Mouse (Mus musculus) liver, embryonic 16.5 days (tissue): ENCODE measurements around the gene Gp1ba. TPM values are rescaled to one million over a fixed set of nuclear protein-coding genes. Genes with fewer than 3 reads are reported as not detected.

ENCODE experiments used
- ATAC-seq: fragments of 200-750 bp; cut with Nextera tagmentation; 2 replicates; pipeline ENCODE4 v1.8.0; 2017; ENCODE audit warnings: low read depth, mild to moderate bottlenecking, moderate number of reproducible peaks, moderate library complexity
- H3K27ac ChIP-seq: fragments of 300-500 bp; sonication (generic); 2 replicates; pipeline ENCODE4 v1.5.1; 2014; ENCODE audit warnings: mild to moderate bottlenecking, low read length
- H3K27me3 ChIP-seq: fragments of 300-500 bp; sonication (generic); 2 replicates; pipeline ENCODE4 v1.6.1; 2014; ENCODE audit warnings: low read depth, low read length, mixed read lengths; ENCODE audit not compliant: control insufficient read depth, insufficient read depth
- H3K36me3 ChIP-seq: fragments of 300-500 bp; sonication (generic); 2 replicates; pipeline ENCODE4 v1.6.1; 2014; ENCODE audit warnings: mild to moderate bottlenecking; ENCODE audit not compliant: control insufficient read depth, insufficient read depth
- H3K4me1 ChIP-seq: fragments of 300-500 bp; sonication (generic); 2 replicates; pipeline ENCODE4 v1.6.1; 2014; ENCODE audit warnings: low read depth, low read length, mixed read lengths; ENCODE audit not compliant: control insufficient read depth
- H3K4me2 ChIP-seq: fragments of 300-500 bp; sonication (generic); 2 replicates; pipeline ENCODE4 v1.6.1; 2014; ENCODE audit warnings: low read depth, low read length, mixed read lengths
- H3K4me3 ChIP-seq: fragments of 300-500 bp; sonication (generic); 2 replicates; pipeline ENCODE4 v1.5.1; 2014; ENCODE audit warnings: low read depth, mild to moderate bottlenecking, low read length
- H3K9ac ChIP-seq: fragments of 300-500 bp; sonication (generic); 2 replicates; pipeline ENCODE4 v1.6.1; 2014; ENCODE audit warnings: low read depth, low read length
- H3K9me3 ChIP-seq: fragments of 300-500 bp; sonication (generic); replicated peaks from 2 replicates; pipeline ENCODE4 v1.6.1; 2016; ENCODE audit warnings: low read length; ENCODE audit not compliant: control insufficient read depth
- WGBS: fragments of 180-500 bp; shearing (Covaris S2); extraction: QIAGEN DNeasy Blood & Tissue Kit; methylation state at CpG from one replicate; pipeline ENCODE4 v1.1.7; 2014; ENCODE audit not compliant: insufficient replicate concordance; 5-methylcytosine and 5-hydroxymethylcytosine counted together
- polyA plus RNA-seq: library from polyadenylated mRNA; unstranded; fragments of >200 nt; fragmentation: Nextera tagmentation; extraction: Ambion mirVana; gene quantifications from 2 replicates; pipeline ENCODE4 v1.2.1, GENCODE M21; 2015

Gp1ba gene
- polyA plus RNA-seq, 1 experiment from 2014 or later, result 3.9 TPM

GRCm38 (mm10) chr11:70679361-70679760 lies 40.4 kb downstream of the Gp1ba start:
- ATAC-seq, result no peak
- H3K27ac ChIP-seq, result peak overlapping the region; percentile 0; the same call in 1 of the 2 replicates
- no peak overlapping the region for H3K9ac ChIP-seq
- H3K36me3 ChIP-seq, result no peaks in the 10 kb centered on the region
- 80% methylated on average over 8 of the region's 8 CpGs for WGBS
- H3K4me1 ChIP-seq, result peaks cover 7% of the 10 kb centered on the region
- H3K4me2 ChIP-seq, result no peak overlapping the region
- no peaks in the 10 kb centered on the region for H3K27me3 ChIP-seq
- no peaks in the 10 kb centered on the region for H3K9me3 ChIP-seq
- no peak overlapping the region for H3K4me3 ChIP-seq

GRCm38 (mm10) chr11:70679894-70680293 lies 41.0 kb downstream of the Gp1ba start:
- Histone ChIP-seq H3K4me3 (no peak overlapping the region), H3K4me1 (peaks cover 7% of the 10 kb centered on the region), H3K9me3 (no peaks in the 10 kb centered on the region), H3K36me3 (no peaks in the 10 kb centered on the region), H3K27me3 (no peaks in the 10 kb centered on the region), H3K4me2 (no peak overlapping the region), H3K9ac (no peak overlapping the region), H3K27ac (peak overlapping the region; percentile 43; the same call in 1 of the 2 replicates)
- 40% methylated on average over 8 of the region's 8 CpGs for WGBS
- no peak for ATAC-seq

- no peaks in the 10 kb centered on the region for H3K36me3 ChIP-seq
- 72% methylated on average over 12 of the region's 12 CpGs for WGBS
- no peak overlapping the region for H3K4me3 ChIP-seq
Measured at GRCm38 (mm10) chr11:70681170-70681569, 42.2 kb downstream of the Gp1ba start.

GRCm38 (mm10) chr11:70681897-70682581 lies 43.1 kb downstream of the Gp1ba start:
- Histone ChIP-seq H3K4me2 (no peak overlapping the region), H3K9ac (no peak overlapping the region), H3K4me3 (no peak overlapping the region), H3K4me1 (peaks cover 10% of the 10 kb centered on the region), H3K9me3 (no peaks in the 10 kb centered on the region), H3K27me3 (no peaks in the 10 kb centered on the region), H3K36me3 (no peaks in the 10 kb centered on the region), H3K27ac (no peak overlapping the region)
- peak; percentile 32; the same call in 1 of the 2 replicates for ATAC-seq
- WGBS, result 57% methylated on average over 11 of the region's 11 CpGs

More at GRCm38 (mm10) chr11:70681170-70681569, 42.2 kb downstream of the Gp1ba start:
- Histone ChIP-seq H3K27me3 (no peaks in the 10 kb centered on the region), H3K9ac (no peak overlapping the region), H3K4me2 (no peak overlapping the region), H3K4me1 (peaks cover 7% of the 10 kb centered on the region), H3K9me3 (no peaks in the 10 kb centered on the region), H3K27ac (no peak overlapping the region)
- no peak for ATAC-seq

GRCm38 (mm10) chr11:70683640-70684039 lies 44.7 kb downstream of the Gp1ba start:
- Histone ChIP-seq H3K4me2 (no peak overlapping the region), H3K4me1 (peaks cover 18% of the 10 kb centered on the region), H3K27ac (no peak overlapping the region), H3K9ac (no peak overlapping the region), H3K36me3 (no peaks in the 10 kb centered on the region), H3K27me3 (no peaks in the 10 kb centered on the region), H3K9me3 (no peaks in the 10 kb centered on the region), H3K4me3 (no peak overlapping the region)
- WGBS, result 65% methylated on average over 5 of the region's 5 CpGs
- ATAC-seq, result no peak

GRCm38 (mm10) chr11:70686901-70687566 lies 48.1 kb downstream of the Gp1ba start:
- peak overlapping the region; percentile 64 for H3K27ac ChIP-seq
- ATAC-seq, result peak; percentile 12; the same call in 1 of the 2 replicates
- 5% methylated on average over 16 of the region's 16 CpGs for WGBS

GRCm38 (mm10) chr11:70687601-70688199 lies 48.8 kb downstream of the Gp1ba start, which contains the start of gene Camta2:
Gene Camta2, minus strand, starts transcription at chr11:70688105.
- no peaks in the 10 kb centered on the region for H3K9me3 ChIP-seq
- H3K4me3 ChIP-seq, result peak within 1 kb of the TSS; percentile 75
- ATAC-seq, result peak; percentile 73
- H3K36me3 ChIP-seq, result no peaks in the 10 kb centered on the region
- peak within 1 kb of the TSS; percentile 64 for H3K27ac ChIP-seq
- H3K9ac ChIP-seq, result peak within 1 kb of the TSS; percentile 77
- no peaks in the 10 kb centered on the region for H3K27me3 ChIP-seq
- WGBS, result under 1% methylated on average over 53 of the region's 55 CpGs
- H3K4me1 ChIP-seq, result peaks cover 11% of the 10 kb centered on the region
- H3K4me2 ChIP-seq, result peak within 1 kb of the TSS; percentile 88

More at GRCm38 (mm10) chr11:70686901-70687566, 48.1 kb downstream of the Gp1ba start:
- no peaks in the 10 kb centered on the region for H3K27me3 ChIP-seq
- H3K4me3 ChIP-seq, result peak overlapping the region; percentile 75
- H3K36me3 ChIP-seq, result no peaks in the 10 kb centered on the region
- peak overlapping the region; percentile 88 for H3K4me2 ChIP-seq
- peak overlapping the region; percentile 77 for H3K9ac ChIP-seq
- H3K9me3 ChIP-seq, result no peaks in the 10 kb centered on the region
- H3K4me1 ChIP-seq, result peaks cover 15% of the 10 kb centered on the region

GRCm38 (mm10) chr11:70688372-70688771 lies 49.5 kb downstream of the Gp1ba start:
- H3K9me3 ChIP-seq, result no peaks in the 10 kb centered on the region
- H3K4me2 ChIP-seq, result peak overlapping the region; percentile 88
- no peak for ATAC-seq
- H3K27me3 ChIP-seq, result no peaks in the 10 kb centered on the region
- WGBS, result 33% methylated on average over 8 of the region's 8 CpGs
- peak overlapping the region; percentile 77 for H3K9ac ChIP-seq
- peak overlapping the region; percentile 75 for H3K4me3 ChIP-seq
- no peaks in the 10 kb centered on the region for H3K36me3 ChIP-seq
- peak overlapping the region; percentile 11; the same call in 1 of the 2 replicates for H3K27ac ChIP-seq
- H3K4me1 ChIP-seq, result peaks cover 11% of the 10 kb centered on the region
